Mouse (Mus musculus) brain, embryonic 14.5 days (tissue): ENCODE data around the gene Gria4.

ENCODE experiments used
- CTCF ChIP-seq: fragments of 200-500 bp; IDR thresholded peaks from 2 replicates; pipeline ENCODE4 v1.5.1; 2012; ENCODE audit warnings: inconsistent platforms, mild to moderate bottlenecking, moderate library complexity, borderline replicate concordance; ENCODE audit not compliant: insufficient read depth, insufficient read length; ENCODE audit errors: extremely low read depth
- POLR2A ChIP-seq: fragments of 200-500 bp; IDR thresholded peaks from 2 replicates; pipeline ENCODE4 v1.6.1; 2012; ENCODE audit warnings: mild to moderate bottlenecking, inconsistent platforms, borderline replicate concordance; ENCODE audit not compliant: poor library complexity, insufficient read depth, insufficient read length, severe bottlenecking; ENCODE audit errors: extremely low read depth

- TF ChIP-seq POLR2A = no peak
- TF ChIP-seq CTCF = no peak
Observed at GRCm38 (mm10) chr9:4605354-4605753, 190.7 kb downstream of the Gria4 start.
